Mouse (Mus musculus) myocyte (in vitro differentiated cells): Measurements from ENCODE around the gene Arl4a. TPM values are rescaled to one million over a fixed set of nuclear protein-coding genes. Genes with fewer than 3 reads are reported as not detected.

Source experiments
- H3K27me3 ChIP-seq: one replicate; pipeline ENCODE4 v1.6.1; 2011; ENCODE audit not compliant: control insufficient read depth, insufficient read depth, insufficient read length
- H3K36me3 ChIP-seq: one replicate; pipeline ENCODE4 v1.6.1; 2011; ENCODE audit not compliant: control insufficient read depth, insufficient read depth
- H3K4me2 ChIP-seq: one replicate; pipeline ENCODE4 v1.6.1; 2011; ENCODE audit warnings: low read depth, control low read depth
- H3K4me3 ChIP-seq: one replicate; pipeline ENCODE4 v1.5.1; 2011; ENCODE audit warnings: mild to moderate bottlenecking, control low read depth, moderate library complexity
- H3K79me2 ChIP-seq: one replicate; pipeline ENCODE4 v1.6.1; 2011; ENCODE audit not compliant: control insufficient read depth, insufficient read depth
- H3ac ChIP-seq: one replicate; pipeline ENCODE4 v1.6.1; 2011; ENCODE audit not compliant: control insufficient read depth, insufficient read length
- CEBPB ChIP-seq: IDR thresholded peaks from 2 replicates; pipeline ENCODE4 v1.6.1; 2011; ENCODE audit warnings: mild to moderate bottlenecking, moderate library complexity; ENCODE audit not compliant: poor library complexity, insufficient read depth, severe bottlenecking
- E2F4 ChIP-seq: IDR thresholded peaks from one replicate; pipeline ENCODE4 v1.6.1; 2011; ENCODE audit warnings: mild to moderate bottlenecking, control low read depth, moderate library complexity; ENCODE audit not compliant: insufficient read depth
- MAX ChIP-seq: IDR thresholded peaks from one replicate; pipeline ENCODE4 v1.6.1; 2011; ENCODE audit warnings: low read depth, mild to moderate bottlenecking, control low read depth
- MYOD1 ChIP-seq, 3 experiments: IDR thresholded peaks; one replicate each; pipeline ENCODE4 v1.6.1; 2011; ENCODE audit warnings: control low read depth in 2 of 3, low read depth in 2 of 3, mild to moderate bottlenecking in 2 of 3, moderate library complexity in 1 of 3; ENCODE audit not compliant: insufficient read length in 2 of 3, control insufficient read depth in 1 of 3
- MYOG ChIP-seq, 3 experiments: IDR thresholded peaks; one replicate each; pipeline ENCODE4 v1.6.1; 2011; ENCODE audit warnings: control low read depth in 2 of 3, low read depth in 2 of 3, mild to moderate bottlenecking in 2 of 3; ENCODE audit not compliant: insufficient read length in 2 of 3, control insufficient read depth in 1 of 3, insufficient read depth in 1 of 3
- POLR2A ChIP-seq: IDR thresholded peaks from one replicate; pipeline ENCODE4 v1.6.1; 2011; ENCODE audit warnings: low read depth, mild to moderate bottlenecking, control low read depth, moderate library complexity; ENCODE audit not compliant: insufficient read length
- POLR2AphosphoS2 ChIP-seq: IDR thresholded peaks from one replicate; pipeline ENCODE4 v1.6.1; 2011; ENCODE audit warnings: low read depth, control low read depth; ENCODE audit not compliant: insufficient read length
- REST ChIP-seq: IDR thresholded peaks from one replicate; pipeline ENCODE4 v1.6.1; 2011; ENCODE audit warnings: mild to moderate bottlenecking, control low read depth, moderate library complexity; ENCODE audit not compliant: insufficient read depth, insufficient read length
- SRF ChIP-seq: IDR thresholded peaks from one replicate; pipeline ENCODE4 v1.6.1; 2011; ENCODE audit warnings: low read depth; ENCODE audit not compliant: control insufficient read depth, insufficient read length
- TCF12 ChIP-seq: IDR thresholded peaks from one replicate; pipeline ENCODE4 v1.6.1; 2011; ENCODE audit warnings: mild to moderate bottlenecking, control low read depth; ENCODE audit not compliant: poor library complexity, insufficient read depth, severe bottlenecking
- TCF3 ChIP-seq: IDR thresholded peaks from one replicate; pipeline ENCODE4 v1.6.1; 2011; ENCODE audit warnings: low read depth, control low read depth; ENCODE audit not compliant: insufficient read length
- USF1 ChIP-seq: IDR thresholded peaks from one replicate; pipeline ENCODE4 v1.6.1; 2011; ENCODE audit warnings: low read depth, mild to moderate bottlenecking, control low read depth, moderate library complexity
- polyA plus RNA-seq: library from polyadenylated mRNA; unstranded; fragments of >200 nt; fragmentation: generic; extraction: Trizol; gene quantifications from one replicate; pipeline ENCODE4 v1.2.1, GENCODE M21; 2012; ENCODE audit warnings: missing spikeins

Gene Arl4a
- polyA plus RNA-seq, 1 experiment, result 22.8 TPM

- no peaks in the 10 kb centered on the region for H3K27me3 ChIP-seq
- no peak overlapping the region for H3K4me2 ChIP-seq
- H3K4me3 ChIP-seq, result no peak overlapping the region
- H3K79me2 ChIP-seq, result no peaks in the 10 kb centered on the region
- H3ac ChIP-seq, result no peak overlapping the region
- H3K36me3 ChIP-seq, result no peaks in the 10 kb centered on the region
- no peak for TF ChIP-seq MAX
- TF ChIP-seq CEBPB, result no peak
- TF ChIP-seq USF1, result no peak
- no peak for TF ChIP-seq REST
- no peak for TF ChIP-seq MYOD1 (IDR thresholded peaks at IDR 0.05; ENCODE audit: control insufficient read depth in 1 of 3, insufficient read length in 2 of 3, low read depth in 2 of 3)
- TF ChIP-seq TCF12, result no peak
- no peak for TF ChIP-seq MYOG (IDR thresholded peaks at IDR 0.05; ENCODE audit: control insufficient read depth in 1 of 3, insufficient read depth in 1 of 3, insufficient read length in 2 of 3, low read depth in 2 of 3)
- TF ChIP-seq SRF, result no peak
- TF ChIP-seq POLR2A, result no peak
These were observed 58.8 kb downstream of the Arl4a start for GRCm38 (mm10) chr12:39979066-39979465.

DNA sequence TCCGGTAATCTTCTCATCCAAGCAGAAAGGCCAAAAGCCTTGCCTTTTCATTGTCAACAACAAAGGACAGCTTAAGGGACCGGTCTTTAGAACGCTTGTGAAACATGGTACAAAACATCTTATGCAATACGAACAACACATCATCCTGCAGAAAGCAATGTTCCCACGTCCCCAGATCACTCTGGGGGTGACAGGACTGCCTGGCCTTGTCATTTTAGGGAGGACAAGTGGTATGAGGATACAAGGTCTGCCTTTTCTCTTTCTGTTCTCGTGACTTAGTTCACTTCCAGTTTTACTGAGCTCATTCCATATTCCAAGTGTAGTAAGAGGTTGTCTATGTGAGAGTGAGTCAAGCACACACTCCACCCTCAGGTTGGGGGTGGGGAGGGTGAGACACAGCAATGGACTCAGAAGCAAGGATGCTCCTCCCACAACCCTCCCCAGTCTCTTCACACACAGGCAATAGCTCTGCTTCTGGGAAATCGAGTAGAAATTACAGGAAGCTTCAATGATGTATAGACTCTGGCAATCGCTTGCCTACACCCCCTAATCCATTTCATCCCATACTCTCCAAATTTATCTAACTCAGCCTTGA lies 59.7 kb downstream of the Arl4a start:
- Histone ChIP-seq H3ac (no peak overlapping the region), H3K4me3 (no peak overlapping the region), H3K79me2 (no peaks in the 10 kb centered on the region), H3K36me3 (no peaks in the 10 kb centered on the region), H3K4me2 (no peak overlapping the region), H3K27me3 (no peaks in the 10 kb centered on the region)
- TF ChIP-seq TCF12 (no peak), MAX (no peak), E2F4 (no peak)

DNA sequence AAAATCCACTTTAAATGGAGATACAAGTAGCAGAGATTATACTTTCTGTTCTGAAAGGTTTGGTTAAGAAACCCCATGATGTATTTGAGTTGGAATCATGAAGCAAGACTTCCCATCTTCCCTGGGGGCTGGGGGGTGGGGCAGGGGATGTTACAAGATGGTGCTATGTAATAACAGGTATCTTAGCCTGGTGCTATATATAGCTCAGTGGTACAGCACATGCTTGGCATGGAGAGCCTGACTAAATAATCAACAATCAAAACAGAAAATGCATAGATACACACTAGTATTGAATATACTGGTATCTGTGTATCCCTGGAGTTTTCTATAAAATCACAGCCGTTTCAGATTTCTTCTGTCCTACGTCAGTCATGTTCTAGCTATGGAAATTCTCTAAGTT lies 61.4 kb downstream of the Arl4a start:
- Histone ChIP-seq H3K4me3 (no peak overlapping the region), H3K36me3 (no peaks in the 10 kb centered on the region)

DNA sequence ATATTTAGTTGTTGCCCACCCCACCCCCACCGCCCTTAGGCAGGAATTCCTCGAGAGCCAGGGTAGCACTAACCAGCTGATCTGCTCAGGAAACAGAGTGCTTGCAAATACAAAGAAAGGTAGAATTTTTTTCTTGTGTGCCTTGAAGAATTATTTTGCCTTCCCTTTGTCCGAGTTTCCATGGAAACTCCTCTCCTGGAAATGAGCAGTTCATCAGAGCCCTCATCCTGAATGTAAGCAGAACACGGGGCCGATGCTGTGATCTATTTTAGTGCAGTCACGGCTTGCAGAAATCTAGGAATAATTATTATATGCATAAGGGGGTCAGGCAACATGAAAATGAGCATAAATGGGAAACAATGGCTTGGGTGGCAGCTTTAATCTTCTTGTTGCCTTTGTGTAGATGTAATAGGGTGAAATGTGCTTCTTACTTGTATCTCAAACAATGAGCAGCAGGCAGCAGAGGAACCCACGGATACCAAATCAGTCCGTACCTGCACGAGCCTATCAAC lies 61.9 kb downstream of the Arl4a start:
- no peaks in the 10 kb centered on the region for H3K36me3 ChIP-seq
- no peaks in the 10 kb centered on the region for H3K27me3 ChIP-seq
- H3ac ChIP-seq, result no peak overlapping the region
- TF ChIP-seq REST (no peak), SRF (no peak)
- no peaks in the 10 kb centered on the region for H3K79me2 ChIP-seq
- H3K4me3 ChIP-seq, result no peak overlapping the region
- no peak overlapping the region for H3K4me2 ChIP-seq

More for the DNA sequence above, 61.4 kb downstream of the Arl4a start:
- Histone ChIP-seq H3K4me2 (no peak overlapping the region), H3K27me3 (no peaks in the 10 kb centered on the region), H3ac (no peak overlapping the region), H3K79me2 (no peaks in the 10 kb centered on the region)
- TF ChIP-seq POLR2A, result no peak
- no peak for TF ChIP-seq CEBPB
- no peak for TF ChIP-seq MYOD1 (IDR thresholded peaks at IDR 0.05; ENCODE audit: control insufficient read depth in 1 of 3, insufficient read length in 2 of 3, low read depth in 2 of 3)
- TF ChIP-seq E2F4, result no peak
- TF ChIP-seq USF1, result no peak
- TF ChIP-seq MAX, result no peak
- TF ChIP-seq SRF, result no peak
- no peak for TF ChIP-seq MYOG (IDR thresholded peaks at IDR 0.05; ENCODE audit: control insufficient read depth in 1 of 3, insufficient read depth in 1 of 3, insufficient read length in 2 of 3, low read depth in 2 of 3)
- no peak for TF ChIP-seq TCF3
- TF ChIP-seq TCF12, result no peak
- TF ChIP-seq POLR2AphosphoS2, result no peak
- TF ChIP-seq REST, result no peak

GRCm38 (mm10) chr12:39974977-39975583 lies 62.7 kb downstream of the Arl4a start:
- H3K4me2 ChIP-seq, result no peak overlapping the region
- H3ac ChIP-seq, result no peak overlapping the region
- TF ChIP-seq USF1 (no peak), MAX (no peak), E2F4 (no peak), POLR2AphosphoS2 (no peak)
- no peaks in the 10 kb centered on the region for H3K79me2 ChIP-seq
- H3K4me3 ChIP-seq, result no peak overlapping the region
- H3K36me3 ChIP-seq, result no peaks in the 10 kb centered on the region
- no peaks in the 10 kb centered on the region for H3K27me3 ChIP-seq
